Mouse (Mus musculus) embryonic facial prominence, embryonic 11.5 days (tissue): Measurements from ENCODE around the gene Unk. TPM values are rescaled to one million over a fixed set of nuclear protein-coding genes. Genes with fewer than 3 reads are reported as not detected.

Source experiments
- ATAC-seq: fragments of 200-750 bp; cut with Nextera tagmentation; replicated peaks from 2 replicates; pipeline ENCODE4 v1.8.0; 2017; ENCODE audit warnings: low read depth; ENCODE audit not compliant: insufficient number of reproducible peaks, low FRiP score, low TSS enrichment
- DNase-seq: peaks from one replicate; pipeline ENCODE4 v3.0.0-alpha.2; 2015; ENCODE audit warnings: low spot score
- H3K27ac ChIP-seq: fragments of 300-500 bp; sonication (generic); replicated peaks from 2 replicates; pipeline ENCODE4 v1.5.1; 2014; ENCODE audit warnings: mild to moderate bottlenecking, low read depth, low read length, control low read depth
- H3K27me3 ChIP-seq: fragments of 300-500 bp; sonication (generic); 2 replicates; pipeline ENCODE4 v1.6.1; 2014; ENCODE audit warnings: mild to moderate bottlenecking, low read length, moderate library complexity, mixed read lengths; ENCODE audit not compliant: control insufficient read depth, insufficient read depth
- H3K36me3 ChIP-seq: fragments of 300-500 bp; sonication (generic); replicated peaks from 2 replicates; pipeline ENCODE4 v1.6.1; 2014; ENCODE audit warnings: low read depth, mild to moderate bottlenecking, low read length, moderate library complexity, mixed read lengths; ENCODE audit not compliant: control insufficient read depth, insufficient read depth
- H3K4me1 ChIP-seq: fragments of 300-500 bp; sonication (generic); 2 replicates; pipeline ENCODE4 v1.6.1; 2014; ENCODE audit warnings: low read length, mixed read lengths; ENCODE audit not compliant: control insufficient read depth, insufficient read depth
- H3K4me2 ChIP-seq: fragments of 300-500 bp; sonication (generic); 2 replicates; pipeline ENCODE4 v1.6.1; 2014; ENCODE audit warnings: low read depth, mild to moderate bottlenecking, control low read depth, low read length, moderate library complexity
- H3K4me3 ChIP-seq: fragments of 300-500 bp; sonication (generic); 2 replicates; pipeline ENCODE4 v1.5.1; 2014; ENCODE audit warnings: low read depth, low read length, control low read depth
- H3K9ac ChIP-seq: fragments of 300-500 bp; sonication (generic); replicated peaks from 2 replicates; pipeline ENCODE4 v1.6.1; 2014; ENCODE audit warnings: mild to moderate bottlenecking, control low read depth, low read length
- H3K9me3 ChIP-seq: fragments of 300-500 bp; sonication (generic); replicated peaks from 2 replicates; pipeline ENCODE4 v1.6.1; 2016; ENCODE audit warnings: mild to moderate bottlenecking, low read length, inconsistent platforms, mixed read lengths; ENCODE audit not compliant: control insufficient read depth
- WGBS: fragments of 180-500 bp; shearing (Covaris S2); extraction: QIAGEN DNeasy Blood & Tissue Kit; methylation state at CpG from one replicate; pipeline ENCODE4 v1.1.7; 2014; 5-methylcytosine and 5-hydroxymethylcytosine counted together
- polyA plus RNA-seq: library from polyadenylated mRNA; unstranded; fragments of >200 nt; fragmentation: Nextera tagmentation; extraction: Ambion mirVana; gene quantifications from 2 replicates; pipeline ENCODE4 v1.2.1, GENCODE M21; 2014

Gene Unk
- polyA plus RNA-seq, 1 experiment from 2014 or later: 21.7 TPM

GRCm38 (mm10) chr11:116063562-116063961 is 33.4 kb downstream of the Unk start:
- Histone ChIP-seq H3K9me3 (no peaks in the 10 kb centered on the region), H3K9ac (no peak overlapping the region), H3K4me2 (no peak overlapping the region), H3K27ac (no peak overlapping the region), H3K4me3 (no peak overlapping the region), H3K36me3 (peaks cover 11% of the 10 kb centered on the region), H3K27me3 (no peaks in the 10 kb centered on the region), H3K4me1 (no peaks in the 10 kb centered on the region)
- ATAC-seq (no peak), DNase-seq (no peak)
- whole genome bisulfite sequencing: 69% methylated on average over 13 of the region's 13 CpGs

GRCm38 (mm10) chr11:116064187-116064867 is 34.2 kb downstream of the Unk start:
- DNase-seq: no peak
- no peak overlapping the region for H3K9ac ChIP-seq
- H3K27ac ChIP-seq: no peak overlapping the region
- 64% methylated on average over 23 of the region's 23 CpGs for WGBS
- no peaks in the 10 kb centered on the region for H3K27me3 ChIP-seq
- H3K4me1 ChIP-seq: no peaks in the 10 kb centered on the region
- ATAC-seq: no peak
- no peak overlapping the region for H3K4me2 ChIP-seq
- peaks cover 10% of the 10 kb centered on the region for H3K36me3 ChIP-seq
- H3K4me3 ChIP-seq: no peak overlapping the region
- H3K9me3 ChIP-seq: no peaks in the 10 kb centered on the region

- no peak overlapping the region for H3K27ac ChIP-seq
- H3K27me3 ChIP-seq: no peaks in the 10 kb centered on the region
- H3K4me1 ChIP-seq: no peaks in the 10 kb centered on the region
- H3K36me3 ChIP-seq: peaks cover 4% of the 10 kb centered on the region; the same call in 1 of the 2 replicates
- H3K9me3 ChIP-seq: no peaks in the 10 kb centered on the region
- ATAC-seq: no peak
- no peak overlapping the region for H3K9ac ChIP-seq
- no peak overlapping the region for H3K4me2 ChIP-seq
- no peak for DNase-seq
- 91% methylated on average over 12 of the region's 12 CpGs for WGBS
- H3K4me3 ChIP-seq: no peak overlapping the region
Observed at GRCm38 (mm10) chr11:116065345-116065744, 35.2 kb downstream of the Unk start.

GRCm38 (mm10) chr11:116071510-116071909 is 41.4 kb downstream of the Unk start:
- H3K4me1 ChIP-seq: no peaks in the 10 kb centered on the region
- no peak overlapping the region for H3K4me3 ChIP-seq
- 60% methylated on average over 5 of the region's 5 CpGs for WGBS
- H3K9ac ChIP-seq: no peak overlapping the region
- no peak overlapping the region for H3K27ac ChIP-seq
- no peak for ATAC-seq
- H3K27me3 ChIP-seq: no peaks in the 10 kb centered on the region
- peak; percentile 14 for DNase-seq
- no peaks in the 10 kb centered on the region for H3K9me3 ChIP-seq
- no peaks in the 10 kb centered on the region for H3K36me3 ChIP-seq
- no peak overlapping the region for H3K4me2 ChIP-seq

GRCm38 (mm10) chr11:116072608-116073007 is 42.5 kb downstream of the Unk start:
- H3K4me3 ChIP-seq: no peak overlapping the region
- no peak for ATAC-seq
- no peaks in the 10 kb centered on the region for H3K36me3 ChIP-seq
- no peaks in the 10 kb centered on the region for H3K9me3 ChIP-seq
- DNase-seq: no peak
- no peak overlapping the region for H3K4me2 ChIP-seq
- 80% methylated on average over 3 of the region's 3 CpGs for WGBS
- no peaks in the 10 kb centered on the region for H3K27me3 ChIP-seq
- no peaks in the 10 kb centered on the region for H3K4me1 ChIP-seq
- H3K27ac ChIP-seq: no peak overlapping the region
- H3K9ac ChIP-seq: no peak overlapping the region

GRCm38 (mm10) chr11:116074436-116074991 is 44.4 kb downstream of the Unk start:
- DNase-seq (no peak), ATAC-seq (no peak)
- no peak overlapping the region for H3K4me3 ChIP-seq
- no peaks in the 10 kb centered on the region for H3K27me3 ChIP-seq
- H3K9me3 ChIP-seq: no peaks in the 10 kb centered on the region
- no peak overlapping the region for H3K27ac ChIP-seq
- H3K4me1 ChIP-seq: no peaks in the 10 kb centered on the region
- H3K36me3 ChIP-seq: no peaks in the 10 kb centered on the region
- no peak overlapping the region for H3K9ac ChIP-seq
- no peak overlapping the region for H3K4me2 ChIP-seq
- WGBS: 49% methylated on average over 7 of the region's 7 CpGs

- Histone ChIP-seq H3K4me2 (no peak overlapping the region), H3K4me1 (no peaks in the 10 kb centered on the region), H3K9me3 (no peaks in the 10 kb centered on the region), H3K36me3 (no peaks in the 10 kb centered on the region; the same call in none of the 2 replicates), H3K4me3 (no peak overlapping the region), H3K9ac (no peak overlapping the region), H3K27ac (no peak overlapping the region), H3K27me3 (no peaks in the 10 kb centered on the region)
- ATAC-seq: no peak
- 54% methylated on average over 20 of the region's 20 CpGs for WGBS
- DNase-seq: no peak
Observed at GRCm38 (mm10) chr11:116075539-116076265, 45.6 kb downstream of the Unk start.

GRCm38 (mm10) chr11:116076266-116076540 is 46.1 kb downstream of the Unk start:
- no peak for DNase-seq
- Histone ChIP-seq H3K4me2 (no peak overlapping the region), H3K4me3 (no peak overlapping the region), H3K27me3 (no peaks in the 10 kb centered on the region), H3K9ac (no peak overlapping the region), H3K9me3 (no peaks in the 10 kb centered on the region), H3K4me1 (no peaks in the 10 kb centered on the region), H3K27ac (no peak overlapping the region), H3K36me3 (no peaks in the 10 kb centered on the region; the same call in none of the 2 replicates)
- ATAC-seq: no peak
- 62% methylated on average over 7 of the region's 7 CpGs for WGBS
